Mouse (Mus musculus): Measurements from ENCODE around the gene AC109138.7.

DNA sequence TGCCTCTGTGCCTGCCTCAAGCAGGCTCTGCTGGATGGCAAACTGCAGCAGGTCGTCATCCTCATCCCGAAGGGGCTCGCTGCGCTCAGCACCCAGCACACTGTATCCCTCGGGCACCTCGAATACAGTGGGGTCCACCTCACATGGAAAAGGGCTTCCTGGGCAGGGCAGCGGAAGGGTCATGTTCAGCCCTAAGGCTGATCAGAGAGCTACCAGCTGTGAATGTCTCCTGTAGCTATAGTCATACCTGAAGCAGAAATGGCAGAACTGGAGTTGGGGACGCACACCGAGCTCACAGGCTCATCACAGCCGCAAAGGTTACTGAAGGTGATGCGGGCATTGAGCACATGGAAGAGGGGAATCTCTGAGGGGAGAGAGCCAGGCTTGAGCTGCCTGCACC is 56.8 kb downstream of the AC109138.7 start:
- TF ChIP-seq CTCF (IDR thresholded peaks at IDR 0.05; ENCODE audit: control insufficient read depth, insufficient read depth, insufficient read length) (no peak), USF1 (IDR thresholded peaks at IDR 0.05; ENCODE audit: low read depth) (no peak), MAX (IDR thresholded peaks at IDR 0.05) (no peak), MYOD1 (IDR thresholded peaks at IDR 0.05; ENCODE audit: control insufficient read depth, insufficient read length, low read depth) (no peak), CEBPB (IDR thresholded peaks at IDR 0.05; ENCODE audit: low read depth) (no peak)
